Mouse (Mus musculus): ENCODE data around the gene Eid3. TPM values are rescaled to one million over a fixed set of nuclear protein-coding genes. Genes with fewer than 3 reads are reported as not detected.

Eid3 gene
- total and polyA plus RNA-seq, 3 experiments = 1.4 to 3.5 (median 1.5) TPM

DNA sequence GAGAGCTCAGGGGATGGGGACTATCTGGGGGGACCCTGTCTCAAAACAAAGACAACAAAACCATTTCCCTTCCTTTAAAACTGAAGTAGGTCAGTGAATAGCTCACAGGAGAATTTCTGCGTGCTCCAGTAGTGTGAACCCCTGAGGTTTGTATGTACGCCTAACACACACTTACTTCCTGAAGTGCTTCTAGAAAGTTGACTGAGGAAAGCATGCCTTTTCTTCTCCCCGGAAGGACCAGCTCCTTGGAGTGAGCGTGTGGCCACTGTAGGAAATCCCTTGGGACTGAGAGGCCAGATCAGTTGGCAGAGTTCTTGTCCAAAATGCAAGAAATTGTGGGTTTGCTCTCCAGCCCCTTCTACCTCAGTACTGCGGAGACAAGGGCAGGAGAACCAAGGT is 16.1 kb upstream of the Eid3 start:
- no peak overlapping the region for H3K4me2 ChIP-seq (ENCODE audit: insufficient read depth, low read depth, poor library complexity, severe bottlenecking)
- H3K4me3 ChIP-seq (replicated peaks in 1 of 3; ENCODE audit: low read depth in 2 of 3, low read length in 2 of 3, poor library complexity in 1 of 3) = no peak overlapping the region
- no peaks in the 10 kb centered on the region for H3K79me2 ChIP-seq (replicated peaks; ENCODE audit: control insufficient read depth, extremely low read depth, insufficient read depth, poor library complexity, severe bottlenecking)
- TF ChIP-seq CHD2 (IDR thresholded peaks at IDR 0.05; ENCODE audit: low read length) (no peak), USF1 (IDR thresholded peaks at IDR 0.05; ENCODE audit: low read depth, low read length) (no peak), RAD21 (IDR thresholded peaks at IDR 0.05; ENCODE audit: low read depth, low read length) (no peak)
- in situ Hi-C loops (cut with MboI; ENCODE audit: low pct_ligation_motif_present, low pct_unique_long_range_greater_than_20kb, low sequenced_read_pairs) = no loop called here
- dilution Hi-C loops (cut with MboI; ENCODE audit: extremely low pct_ligation_motif_present, extremely low pct_unique_long_range_greater_than_20kb, low sequenced_read_pairs) = no loop called here
- H3K9me3 ChIP-seq (replicated peaks; ENCODE audit: low read length) = no peaks in the 10 kb centered on the region
- no peak overlapping the region for H3K9ac ChIP-seq (ENCODE audit: insufficient read depth, low read depth)
- no peak for DNase-seq (ENCODE audit: extremely low read depth)
- H3K27me3 ChIP-seq (replicated peaks) = no peaks in the 10 kb centered on the region
- no peak overlapping the region for H3K27ac ChIP-seq (ENCODE audit: insufficient read depth, low read depth)
- no peaks in the 10 kb centered on the region for H3K36me3 ChIP-seq (replicated peaks in 1 of 2; ENCODE audit: control insufficient read depth in 1 of 2, insufficient read depth in 1 of 2, low read length in 1 of 2)
- H3K4me1 ChIP-seq (ENCODE audit: control insufficient read depth in 1 of 2, insufficient read depth in 2 of 2) = peaks cover 9 to 14% of the 10 kb centered on the region in 2 experiments; a peak in 3 of 4 replicates

GRCm38 (mm10) chr10:82851751-82852150 is 14.7 kb upstream of the Eid3 start:
- in situ Hi-C loops (cut with MboI; ENCODE audit: low pct_ligation_motif_present, low pct_unique_long_range_greater_than_20kb, low sequenced_read_pairs) = no loop called here
- peak; percentile 40 for DNase-seq (ENCODE audit: extremely low read depth)
- dilution Hi-C loops (cut with MboI; ENCODE audit: extremely low pct_ligation_motif_present, extremely low pct_unique_long_range_greater_than_20kb, low sequenced_read_pairs) = no loop called here

GRCm38 (mm10) chr10:82858032-82858680 is 8.3 kb upstream of the Eid3 start:
- Histone ChIP-seq H3K4me2 (ENCODE audit: insufficient read depth, low read depth, poor library complexity, severe bottlenecking) (peak overlapping the region; percentile 63), H3K27ac (ENCODE audit: insufficient read depth, low read depth) (no peak overlapping the region), H3K9me3 (replicated peaks; ENCODE audit: low read length) (no peaks in the 10 kb centered on the region), H3K4me1 (ENCODE audit: control insufficient read depth in 1 of 2, insufficient read depth in 2 of 2) (peaks cover 9 to 22% of the 10 kb centered on the region in 2 experiments), H3K36me3 (replicated peaks in 1 of 2; ENCODE audit: control insufficient read depth in 1 of 2, insufficient read depth in 1 of 2, low read length in 1 of 2) (peaks cover 6 to 19% of the 10 kb centered on the region in 2 experiments), H3K27me3 (replicated peaks) (no peaks in the 10 kb centered on the region), H3K79me2 (replicated peaks; ENCODE audit: control insufficient read depth, extremely low read depth, insufficient read depth, poor library complexity, severe bottlenecking) (peaks cover 38% of the 10 kb centered on the region), H3K9ac (ENCODE audit: insufficient read depth, low read depth) (peak overlapping the region; percentile 85), H3K4me3 (replicated peaks in 1 of 3; ENCODE audit: low read depth in 2 of 3, low read length in 2 of 3, poor library complexity in 1 of 3) (peak overlapping the region; percentile 40 to 85 (median 44))
- in situ Hi-C loops (cut with MboI; ENCODE audit: low pct_ligation_motif_present, low pct_unique_long_range_greater_than_20kb, low sequenced_read_pairs) (no loop called here), dilution Hi-C loops (cut with MboI; ENCODE audit: extremely low pct_ligation_motif_present, extremely low pct_unique_long_range_greater_than_20kb, low sequenced_read_pairs) (no loop called here)
- DNase-seq (ENCODE audit: extremely low read depth) = peak; percentile 30
- TF ChIP-seq POLR2A (IDR thresholded peaks at IDR 0.05; ENCODE audit: low read depth, low read length) = no peak
- TF ChIP-seq TBP (conservative IDR thresholded peaks at IDR 0.05; ENCODE audit: low read depth, low read length) = no peak
- 0 out of 2 replicates have a peak, but pooled peaks have one; percentile 21 for TF ChIP-seq MAX (IDR thresholded peaks at IDR 0.05; ENCODE audit: low read length)
- TF ChIP-seq PAX5 (IDR thresholded peaks at IDR 0.05; ENCODE audit: low read length) = no peak
- no peak for TF ChIP-seq CTCF (conservative IDR thresholded peaks at IDR 0.05 in 1 of 2, IDR thresholded peaks at IDR 0.05 in 1 of 2; ENCODE audit: low read depth in 2 of 2, low read length in 2 of 2)
- peak; percentile 92 for TF ChIP-seq ZNF384 (IDR thresholded peaks at IDR 0.05; ENCODE audit: low read depth, low read length)
- no peak for TF ChIP-seq MYC (IDR thresholded peaks at IDR 0.05; ENCODE audit: low read depth, low read length)
- no peak for TF ChIP-seq NRF1 (IDR thresholded peaks at IDR 0.05; ENCODE audit: low read depth, low read length)
- TF ChIP-seq UBTF (IDR thresholded peaks at IDR 0.05; ENCODE audit: low read depth, low read length) = no peak
- no peak for TF ChIP-seq MAFK (IDR thresholded peaks at IDR 0.05; ENCODE audit: insufficient replicate concordance, low read length)
- no peak for TF ChIP-seq NELFE (IDR thresholded peaks at IDR 0.05; ENCODE audit: low read depth, low read length)
- 0 out of 2 replicates have a peak, but pooled peaks have one; percentile 33 for TF ChIP-seq RCOR1 (conservative IDR thresholded peaks at IDR 0.05; ENCODE audit: low read depth, low read length)
- TF ChIP-seq GABPA (IDR thresholded peaks at IDR 0.05; ENCODE audit: insufficient replicate concordance, low read depth, low read length) = no peak
- TF ChIP-seq ELF1 (IDR thresholded peaks at IDR 0.05; ENCODE audit: low read depth, low read length) = no peak
- TF ChIP-seq CHD2 (IDR thresholded peaks at IDR 0.05; ENCODE audit: low read length) = no peak
- TF ChIP-seq ZKSCAN1 (IDR thresholded peaks at IDR 0.05; ENCODE audit: borderline replicate concordance, low read depth, low read length) = no peak
- no peak for TF ChIP-seq USF1 (IDR thresholded peaks at IDR 0.05; ENCODE audit: low read depth, low read length)
- no peak for TF ChIP-seq BHLHE40 (IDR thresholded peaks at IDR 0.05; ENCODE audit: low read depth, low read length)
- no peak for TF ChIP-seq ZMIZ1 (IDR thresholded peaks at IDR 0.05; ENCODE audit: low read depth, low read length)
- no peak for TF ChIP-seq ETS1 (conservative IDR thresholded peaks at IDR 0.05; ENCODE audit: low read depth, low read length)
- TF ChIP-seq MAZ (IDR thresholded peaks at IDR 0.05; ENCODE audit: low read depth, low read length) = no peak
- TF ChIP-seq RAD21 (IDR thresholded peaks at IDR 0.05; ENCODE audit: low read depth, low read length) = no peak

More at GRCm38 (mm10) chr10:82851751-82852150, 14.7 kb upstream of the Eid3 start:
- Histone ChIP-seq H3K79me2 (replicated peaks; ENCODE audit: control insufficient read depth, extremely low read depth, insufficient read depth, poor library complexity, severe bottlenecking) (no peaks in the 10 kb centered on the region), H3K9ac (ENCODE audit: insufficient read depth, low read depth) (no peak overlapping the region), H3K27me3 (replicated peaks) (no peaks in the 10 kb centered on the region), H3K36me3 (replicated peaks in 1 of 2; ENCODE audit: control insufficient read depth in 1 of 2, insufficient read depth in 1 of 2, low read length in 1 of 2) (peaks cover 0 to 3% of the 10 kb centered on the region in 2 experiments), H3K9me3 (replicated peaks; ENCODE audit: low read length) (no peaks in the 10 kb centered on the region), H3K4me3 (replicated peaks in 1 of 3; ENCODE audit: low read depth in 2 of 3, low read length in 2 of 3, poor library complexity in 1 of 3) (no peak overlapping the region), H3K4me1 (ENCODE audit: control insufficient read depth in 1 of 2, insufficient read depth in 2 of 2) (peaks cover 9 to 14% of the 10 kb centered on the region in 2 experiments; a peak in 3 of 4 replicates), H3K4me2 (ENCODE audit: insufficient read depth, low read depth, poor library complexity, severe bottlenecking) (no peak overlapping the region), H3K27ac (ENCODE audit: insufficient read depth, low read depth) (no peak overlapping the region)
- TF ChIP-seq CHD2 (IDR thresholded peaks at IDR 0.05; ENCODE audit: low read length) (no peak), MAFK (IDR thresholded peaks at IDR 0.05; ENCODE audit: insufficient replicate concordance, low read length) (no peak), ZMIZ1 (IDR thresholded peaks at IDR 0.05; ENCODE audit: low read depth, low read length) (no peak), RCOR1 (conservative IDR thresholded peaks at IDR 0.05; ENCODE audit: low read depth, low read length) (no peak), IRF4 (IDR thresholded peaks at IDR 0.05; ENCODE audit: low read depth, low read length) (no peak), GABPA (IDR thresholded peaks at IDR 0.05; ENCODE audit: insufficient replicate concordance, low read depth, low read length) (no peak), CTCF (conservative IDR thresholded peaks at IDR 0.05 in 1 of 2, IDR thresholded peaks at IDR 0.05 in 1 of 2; ENCODE audit: low read depth in 2 of 2, low read length in 2 of 2) (no peak), ELF1 (IDR thresholded peaks at IDR 0.05; ENCODE audit: low read depth, low read length) (no peak), HCFC1 (IDR thresholded peaks at IDR 0.05; ENCODE audit: low read depth, low read length) (no peak)
